Mouse (Mus musculus) ES-E14 (cell line): ENCODE results near the gene Pofut1.

Experiments used
- CHD2 ChIP-seq: IDR thresholded peaks from 2 replicates; pipeline ENCODE4 v1.6.1; 2014; ENCODE audit warnings: mild to moderate bottlenecking, low read depth, low read length, inconsistent platforms
- MAFK ChIP-seq: IDR thresholded peaks from 2 replicates; pipeline ENCODE4 v1.6.1; 2014; ENCODE audit warnings: mild to moderate bottlenecking, low read depth, low read length, inconsistent platforms; ENCODE audit not compliant: insufficient read depth
- ZC3H11A ChIP-seq: IDR thresholded peaks from 2 replicates; pipeline ENCODE4 v1.6.1; 2012; ENCODE audit warnings: low read depth, mild to moderate bottlenecking, inconsistent platforms, low read length, borderline replicate concordance
- ZNF384 ChIP-seq: IDR thresholded peaks from 2 replicates; pipeline ENCODE4 v1.6.1; 2012; ENCODE audit warnings: low read depth, low read length, inconsistent platforms

DNA sequence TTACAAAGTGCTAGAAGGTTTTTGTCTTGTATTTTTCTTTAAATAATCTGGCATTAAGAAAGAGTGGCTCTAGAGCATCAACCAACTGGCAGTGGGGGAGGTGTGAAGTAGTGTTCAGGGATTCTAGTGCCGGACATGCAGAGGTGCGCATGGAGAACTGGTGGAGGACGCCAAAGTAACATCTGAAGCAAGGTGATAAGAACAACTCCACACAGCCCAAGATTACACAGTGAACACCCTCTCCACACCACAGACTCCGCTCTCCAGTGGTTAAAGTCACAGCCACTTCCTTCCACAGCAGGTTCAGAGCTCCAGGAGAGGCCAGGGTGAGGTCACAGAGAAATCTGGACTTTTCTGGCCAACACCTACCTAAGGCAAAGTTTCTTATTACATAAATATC lies 13.4 kb upstream of the Pofut1 start:
- TF ChIP-seq CHD2 (no peak), ZNF384 (no peak), ZC3H11A (no peak), MAFK (no peak)
